Mouse (Mus musculus) bone marrow, adult 2 months (tissue): ENCODE measurements around the gene Cds2.

Experiments
- CTCF ChIP-seq: fragments of 200-500 bp; IDR thresholded peaks from 2 replicates; pipeline ENCODE4 v1.5.1; 2011; ENCODE audit warnings: low read length, control low read depth; ENCODE audit not compliant: control insufficient read depth, insufficient read depth
- POLR2A ChIP-seq: fragments of 200-500 bp; IDR thresholded peaks from 2 replicates; pipeline ENCODE4 v1.6.1; 2011; ENCODE audit warnings: low read depth, mild to moderate bottlenecking, control low read depth, low read length, borderline replicate concordance; ENCODE audit not compliant: control insufficient read depth

DNA sequence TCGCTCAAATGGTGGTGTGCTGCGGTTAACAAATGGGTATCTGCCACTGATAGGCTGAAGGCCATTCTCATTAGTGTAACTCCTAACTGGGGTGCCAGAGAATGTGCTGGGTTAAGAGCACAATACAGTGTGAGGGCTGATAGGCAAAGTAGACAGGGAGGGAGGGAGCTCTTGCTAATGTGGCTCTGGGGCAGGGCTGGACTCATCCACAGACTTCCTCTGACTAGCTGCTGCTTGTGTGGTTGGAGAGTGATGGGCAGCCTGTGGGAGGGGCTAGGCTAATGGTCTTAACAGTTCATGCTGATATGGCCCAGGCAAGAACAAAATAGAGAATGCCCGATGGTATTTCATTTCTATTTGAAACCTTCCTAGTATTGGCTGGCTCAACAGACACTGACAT is 78.3 kb downstream of the Cds2 start:
- TF ChIP-seq CTCF (no peak), POLR2A (no peak)
